Mouse (Mus musculus) liver, adult 10 weeks (tissue): ENCODE results near the gene Grm4. TPM values are rescaled to one million over a fixed set of nuclear protein-coding genes. Genes with fewer than 3 reads are reported as not detected.

Source experiments
- polyA plus RNA-seq: library from polyadenylated mRNA; stranded (reverse); fragments of 350-450 nt; fragmentation: Illumina TruSeq; extraction: RNeasy Lipid Tissue Mini Kit (QIAGEN cat#74804); gene quantifications from one replicate; pipeline ENCODE4 v1.2.3, GENCODE M21; 2014; ENCODE audit warnings: low read depth, low replicate concordance

Grm4 gene
- polyA plus RNA-seq: not detected

GRCm38 (mm10) chr17:27521303-27521702 is at the start of gene Grm4:
Gene Grm4 (minus strand): TSS chr17:27521403.

GRCm38 (mm10) chr17:27565163-27565941 is 44.1 kb upstream of the Grm4 start, which contains the start of gene AI413582:
Gene AI413582 (minus strand): TSS chr17:27565756.

GRCm38 (mm10) chr17:27556315-27557011 is 35.3 kb upstream of the Grm4 start, which contains the start of gene Hmga1:
Gene Hmga1 (plus strand): TSS chr17:27556497.

Other genes with a start within 250 kb of the Grm4 start
- gene Hmga1, start 35.1 kb upstream of the Grm4 start, polyA plus RNA-seq: 2.7 TPM
- gene AI413582, start 44.4 kb upstream of the Grm4 start, polyA plus RNA-seq: not detected
- gene Nudt3, start 102.1 kb upstream of the Grm4 start, polyA plus RNA-seq: 6.3 TPM
- gene RPS10-NUDT3, start 113.8 kb upstream of the Grm4 start, polyA plus RNA-seq: not detected
- 45.3 TPM for gene Rps10, start 115.3 kb upstream of the Grm4 start, polyA plus RNA-seq
- not detected for gene Pacsin1, start 134.1 kb upstream of the Grm4 start, polyA plus RNA-seq
- not detected for gene Spdef, start 207.6 kb upstream of the Grm4 start, polyA plus RNA-seq